Mouse (Mus musculus) E14TG2a.4 (cell line): ENCODE results near the gene Ppard.

ENCODE experiments used
- H3K27me3 ChIP-seq: 2 replicates; pipeline ENCODE4 v1.6.1; 2014; ENCODE audit warnings: low read length, control low read depth; ENCODE audit not compliant: insufficient read depth
- H3K36me3 ChIP-seq: 2 replicates; pipeline ENCODE4 v1.6.1; 2014; ENCODE audit warnings: low read length, control low read depth; ENCODE audit not compliant: insufficient read depth
- H3K4me1 ChIP-seq: replicated peaks from 2 replicates; pipeline ENCODE4 v1.6.1; 2014; ENCODE audit warnings: low read depth, low read length, control low read depth
- H3K4me3 ChIP-seq: replicated peaks from 2 replicates; pipeline ENCODE4 v1.5.1; 2014; ENCODE audit warnings: mild to moderate bottlenecking, low read length
- H3K9me3 ChIP-seq: 2 replicates; pipeline ENCODE4 v1.6.1; 2014; ENCODE audit warnings: low read length, control low read depth
- CTCF ChIP-seq: conservative IDR thresholded peaks from 2 replicates; pipeline ENCODE4 v1.5.1; 2014; ENCODE audit warnings: low read length
- NANOG ChIP-seq: IDR thresholded peaks from 2 replicates; pipeline ENCODE4 v1.6.1; 2014; ENCODE audit warnings: borderline replicate concordance, low read length, mixed read lengths
- POU5F1 ChIP-seq: IDR thresholded peaks from 2 replicates; pipeline ENCODE4 v1.6.1; 2014; ENCODE audit warnings: low read length, borderline replicate concordance

Ppard gene

GRCm38 (mm10) chr17:28271537-28272266 is 39.2 kb downstream of the Ppard start:
- no peaks in the 10 kb centered on the region for H3K9me3 ChIP-seq
- 0 out of 2 replicates have a peak overlapping the region, but pooled peaks have one; percentile 20 for H3K4me3 ChIP-seq
- peaks cover 71% of the 10 kb centered on the region for H3K4me1 ChIP-seq
- no peaks in the 10 kb centered on the region for H3K27me3 ChIP-seq
- H3K36me3 ChIP-seq: peaks cover 11% of the 10 kb centered on the region
- TF ChIP-seq NANOG (no peak), POU5F1 (no peak), CTCF (no peak)

- TF ChIP-seq CTCF (no peak), NANOG (no peak), POU5F1 (no peak)
- H3K9me3 ChIP-seq: no peaks in the 10 kb centered on the region
- H3K36me3 ChIP-seq: peaks cover 11% of the 10 kb centered on the region
- H3K4me1 ChIP-seq: peaks cover 73% of the 10 kb centered on the region
- no peaks in the 10 kb centered on the region for H3K27me3 ChIP-seq
- H3K4me3 ChIP-seq: no peak overlapping the region
Measured at GRCm38 (mm10) chr17:28272281-28272680, 39.8 kb downstream of the Ppard start.

DNA sequence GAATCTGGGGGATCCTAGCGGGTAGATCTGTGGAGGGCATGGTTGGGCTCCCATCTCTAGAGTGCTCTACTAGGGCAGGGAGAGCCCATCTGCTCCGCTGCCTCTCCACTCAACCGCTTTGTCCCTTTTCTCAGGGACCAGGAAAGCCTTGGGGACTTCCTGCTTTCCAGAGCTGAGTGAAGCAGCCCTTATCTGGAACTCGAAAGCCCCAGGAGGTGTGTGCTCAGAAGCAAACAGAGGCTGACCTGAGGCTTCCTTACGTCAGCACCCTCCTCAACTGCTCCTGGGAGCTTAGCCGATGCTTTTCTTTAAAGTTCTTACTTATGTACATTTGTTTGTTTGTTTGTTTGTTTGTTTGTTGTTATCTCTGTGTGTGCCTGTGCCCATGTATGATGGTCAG is 40.3 kb downstream of the Ppard start:
- no peak for TF ChIP-seq NANOG
- no peak for TF ChIP-seq POU5F1
- TF ChIP-seq CTCF: no peak
- no peaks in the 10 kb centered on the region for H3K27me3 ChIP-seq
- no peak overlapping the region for H3K4me3 ChIP-seq
- peaks cover 73% of the 10 kb centered on the region for H3K4me1 ChIP-seq
- H3K36me3 ChIP-seq: peaks cover 11% of the 10 kb centered on the region
- H3K9me3 ChIP-seq: no peaks in the 10 kb centered on the region

DNA sequence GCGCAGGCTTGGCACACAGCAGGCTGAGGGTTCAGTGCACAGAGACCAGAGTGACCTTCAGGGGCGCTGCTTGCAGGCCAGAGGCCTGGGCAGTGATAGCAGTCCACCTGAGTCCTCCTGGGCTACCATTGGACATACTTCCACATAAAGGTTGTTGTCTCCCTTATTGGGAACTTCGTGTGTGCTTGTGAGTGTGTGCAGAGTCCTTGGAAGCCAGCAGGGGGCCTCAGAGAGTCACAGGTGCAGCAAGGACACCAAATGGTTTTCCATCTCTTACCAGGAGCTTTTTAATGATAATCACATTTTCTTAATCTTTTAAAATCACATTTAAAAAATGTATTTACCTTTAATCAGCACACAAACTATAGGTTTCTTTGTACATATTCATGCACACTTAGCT is 42.2 kb downstream of the Ppard start:
- H3K27me3 ChIP-seq: no peaks in the 10 kb centered on the region
- H3K4me1 ChIP-seq: peaks cover 79% of the 10 kb centered on the region
- H3K4me3 ChIP-seq: no peak overlapping the region
- no peaks in the 10 kb centered on the region for H3K9me3 ChIP-seq
- TF ChIP-seq POU5F1: no peak
- peak; percentile 82 for TF ChIP-seq CTCF
- H3K36me3 ChIP-seq: peaks cover 11% of the 10 kb centered on the region

DNA sequence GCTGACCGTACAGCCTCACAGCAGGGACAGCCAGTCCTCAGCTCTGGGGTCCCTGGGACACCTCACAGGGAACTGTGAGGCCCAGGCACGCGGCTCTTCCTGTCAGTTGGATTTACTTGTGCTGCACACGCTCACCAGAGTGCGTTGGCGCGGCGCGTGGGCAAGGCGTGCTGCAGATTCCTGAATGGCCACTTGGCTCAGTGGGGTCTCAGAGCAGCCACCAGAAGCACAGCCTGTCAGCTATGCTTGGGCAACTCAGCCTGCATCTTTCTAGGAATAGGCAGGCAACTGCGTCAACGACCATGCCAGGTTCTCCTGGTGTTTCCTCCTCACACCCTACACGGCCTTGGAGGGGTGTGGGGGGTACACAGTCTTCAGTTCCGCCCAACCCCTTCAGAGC is 44.7 kb downstream of the Ppard start:
- Histone ChIP-seq H3K36me3 (peaks cover 10% of the 10 kb centered on the region), H3K27me3 (no peaks in the 10 kb centered on the region), H3K9me3 (no peaks in the 10 kb centered on the region), H3K4me3 (no peak overlapping the region), H3K4me1 (peaks cover 80% of the 10 kb centered on the region)
- TF ChIP-seq POU5F1 (no peak), CTCF (no peak), NANOG (no peak)

- Histone ChIP-seq H3K4me3 (no peak overlapping the region), H3K36me3 (peaks cover 5% of the 10 kb centered on the region), H3K4me1 (peaks cover 79% of the 10 kb centered on the region), H3K9me3 (no peaks in the 10 kb centered on the region), H3K27me3 (no peaks in the 10 kb centered on the region)
- TF ChIP-seq NANOG (no peak), CTCF (no peak), POU5F1 (no peak)
Measured at GRCm38 (mm10) chr17:28277721-28278120, 45.2 kb downstream of the Ppard start.

GRCm38 (mm10) chr17:28278156-28278555 is 45.7 kb downstream of the Ppard start:
- Histone ChIP-seq H3K9me3 (no peaks in the 10 kb centered on the region), H3K4me3 (no peak overlapping the region), H3K36me3 (peaks cover 4% of the 10 kb centered on the region), H3K4me1 (peaks cover 81% of the 10 kb centered on the region), H3K27me3 (no peaks in the 10 kb centered on the region)
- TF ChIP-seq NANOG (no peak), POU5F1 (no peak), CTCF (no peak)

DNA sequence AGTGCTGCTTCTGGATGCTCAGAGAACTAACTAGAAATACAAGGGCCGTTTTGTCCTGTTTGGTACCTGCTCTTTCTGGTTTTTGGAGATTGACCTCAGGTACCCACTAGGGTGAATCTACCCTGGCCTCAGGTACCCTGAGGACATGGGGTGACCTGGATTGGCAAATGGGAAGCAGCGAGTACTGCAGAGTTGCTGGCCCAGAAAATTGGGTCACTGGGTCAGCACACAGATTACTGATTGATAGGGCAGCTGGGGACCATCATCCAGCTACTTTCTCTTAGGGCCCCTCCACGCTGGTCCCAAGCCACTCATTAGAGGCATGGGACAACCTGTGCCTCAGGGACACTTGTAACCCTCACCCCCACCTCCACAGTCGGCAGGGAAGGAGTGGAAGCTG is 46.7 kb downstream of the Ppard start:
- no peak for TF ChIP-seq POU5F1
- no peak for TF ChIP-seq NANOG
- no peak for TF ChIP-seq CTCF
- Histone ChIP-seq H3K9me3 (no peaks in the 10 kb centered on the region), H3K36me3 (peaks cover 4% of the 10 kb centered on the region), H3K4me1 (peaks cover 78% of the 10 kb centered on the region), H3K4me3 (no peak overlapping the region), H3K27me3 (no peaks in the 10 kb centered on the region)
